Mouse (Mus musculus): ENCODE measurements around the gene Foxe3.

Gene Foxe3

DNA sequence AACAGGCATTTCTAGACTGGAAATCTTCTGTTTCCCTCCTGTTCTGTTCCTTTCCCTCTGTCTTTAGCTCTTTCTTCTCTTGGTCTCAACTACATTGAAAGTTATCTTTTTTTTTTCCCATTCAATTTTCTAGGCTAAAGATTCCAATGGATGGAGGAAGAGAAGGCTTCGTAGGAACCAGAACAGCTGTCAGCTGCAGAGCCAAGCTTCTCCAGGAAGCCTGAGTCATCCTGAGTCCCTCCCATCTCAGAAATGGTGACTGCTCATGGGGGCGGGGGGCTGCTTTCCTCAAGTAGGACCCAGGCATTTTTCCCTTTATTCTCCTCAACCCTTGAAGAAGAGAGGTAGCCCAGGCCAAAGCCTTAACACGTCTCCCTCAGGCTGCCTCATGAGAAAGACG lies 9.8 kb downstream of the Foxe3 start:
- DNase-seq: no peak

GRCm38 (mm10) chr4:114913594-114913962 lies 12.2 kb downstream of the Foxe3 start:
- DNase-seq: peak; percentile 36 to 38

- no peak for DNase-seq
Measured at GRCm38 (mm10) chr4:114912705-114913593, 12.9 kb downstream of the Foxe3 start.

GRCm38 (mm10) chr4:114909602-114910484 lies 16.0 kb downstream of the Foxe3 start:
- peak; percentile 61 to 62 for DNase-seq

GRCm38 (mm10) chr4:114908829-114909601 lies 16.8 kb downstream of the Foxe3 start, which contains the start of gene Foxd2:
Foxd2 (minus strand) TSS chr4:114908873.
- DNase-seq: peak; percentile 89 to 92

- DNase-seq: peak; percentile 65 to 73
Measured at GRCm38 (mm10) chr4:114907951-114908828, 17.6 kb downstream of the Foxe3 start.

GRCm38 (mm10) chr4:114907056-114907917 lies 18.5 kb downstream of the Foxe3 start:
- peak in 1 of 2 experiments; percentile 22 for DNase-seq

DNA sequence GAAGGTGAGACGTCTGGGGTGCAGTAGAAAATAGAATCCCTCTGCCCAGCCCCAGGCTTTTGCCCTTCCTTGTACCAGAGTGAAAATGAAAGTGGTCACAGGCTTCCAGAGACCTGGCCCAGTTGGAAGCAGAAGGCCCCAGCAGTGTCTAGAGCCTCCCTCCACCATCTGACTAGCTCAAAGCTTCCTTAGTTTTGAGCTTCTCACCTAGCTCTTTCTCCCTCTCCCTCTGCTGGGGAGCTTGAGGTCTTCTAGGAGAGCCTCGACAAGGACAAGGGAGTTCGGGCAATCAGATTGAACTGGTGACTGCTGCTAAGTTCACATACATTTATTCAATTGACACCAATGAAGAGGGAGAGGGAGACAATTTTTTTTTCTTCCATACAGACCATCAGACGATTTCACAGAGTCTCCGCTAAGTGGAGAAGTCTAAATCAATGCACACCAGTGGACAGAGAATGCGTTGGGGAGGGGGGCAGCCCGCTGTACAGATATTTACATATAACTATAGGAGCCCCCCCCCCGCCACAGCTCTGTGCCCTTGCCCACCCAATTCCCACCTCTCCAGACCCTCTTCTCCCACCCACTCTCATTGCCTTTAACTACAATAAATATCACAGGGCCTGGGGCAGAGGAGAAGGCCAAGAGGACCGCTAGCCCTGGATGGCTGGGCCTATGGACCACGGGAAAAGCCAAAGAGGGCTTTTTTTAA lies 19.7 kb downstream of the Foxe3 start:
- DNase-seq: no peak

DNA sequence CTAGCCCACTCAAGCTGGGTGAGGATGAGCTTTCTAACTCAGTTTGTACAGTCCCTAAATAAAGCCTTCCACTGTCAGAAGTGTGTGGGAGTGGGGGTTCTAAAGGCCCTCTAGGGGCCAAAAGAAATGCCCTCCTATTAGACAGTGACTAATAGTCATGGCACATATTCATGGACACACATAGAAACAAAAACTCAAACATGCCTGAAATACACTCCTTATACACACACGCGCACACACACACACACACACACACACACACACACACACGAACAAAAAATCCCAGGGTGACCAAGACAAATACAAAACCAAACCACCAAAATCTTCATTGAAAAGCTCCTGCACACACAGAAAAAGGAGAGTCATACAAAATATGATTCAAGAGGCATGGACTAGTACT lies 20.3 kb downstream of the Foxe3 start:
- DNase-seq: no peak

DNA sequence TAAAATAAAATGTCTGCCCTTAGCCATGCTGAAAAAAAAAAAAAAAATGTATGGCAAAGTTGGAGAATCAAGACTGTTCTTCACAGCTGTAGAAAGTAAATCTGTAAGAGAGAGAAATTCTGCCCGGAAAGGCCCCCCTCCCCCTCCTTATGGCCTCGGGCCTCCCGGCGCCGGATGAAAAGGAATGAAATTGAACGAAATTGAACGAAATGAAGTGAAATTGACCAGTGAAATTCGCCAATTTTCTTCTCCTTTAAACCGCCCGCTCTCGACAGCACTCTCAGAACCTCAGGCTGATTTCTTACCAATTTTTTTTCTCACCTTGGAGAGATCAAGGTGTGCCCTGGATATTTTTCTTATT lies 22.4 kb downstream of the Foxe3 start:
- DNase-seq: no peak

GRCm38 (mm10) chr4:114902641-114903421 lies 23.0 kb downstream of the Foxe3 start:
- DNase-seq: no peak

GRCm38 (mm10) chr4:114901643-114902351 lies 24.0 kb downstream of the Foxe3 start:
- DNase-seq: no peak

- no peak for DNase-seq
Measured at GRCm38 (mm10) chr4:114900866-114901642, 24.8 kb downstream of the Foxe3 start.

GRCm38 (mm10) chr4:114899885-114900284 lies 25.9 kb downstream of the Foxe3 start:
- DNase-seq: no peak

- DNase-seq: peak in 1 of 2 experiments; percentile 14
Measured at GRCm38 (mm10) chr4:114897853-114898252, 28.0 kb downstream of the Foxe3 start.

GRCm38 (mm10) chr4:114882232-114882631 lies 43.6 kb downstream of the Foxe3 start:
- DNase-seq: no peak

GRCm38 (mm10) chr4:114876441-114876972 lies 49.3 kb downstream of the Foxe3 start:
- no peak for DNase-seq
